Mouse (Mus musculus) liver, embryonic 14.5 days (tissue): ENCODE results near the gene Ndrg4.

Experiments
- CTCF ChIP-seq: IDR thresholded peaks from 2 replicates; pipeline ENCODE4 v1.5.1; 2016; ENCODE audit warnings: antibody characterized with exemption, low read depth, control low read depth
- EP300 ChIP-seq: IDR thresholded peaks from 2 replicates; pipeline ENCODE4 v1.6.1; 2016; ENCODE audit warnings: antibody characterized with exemption, low read depth

DNA sequence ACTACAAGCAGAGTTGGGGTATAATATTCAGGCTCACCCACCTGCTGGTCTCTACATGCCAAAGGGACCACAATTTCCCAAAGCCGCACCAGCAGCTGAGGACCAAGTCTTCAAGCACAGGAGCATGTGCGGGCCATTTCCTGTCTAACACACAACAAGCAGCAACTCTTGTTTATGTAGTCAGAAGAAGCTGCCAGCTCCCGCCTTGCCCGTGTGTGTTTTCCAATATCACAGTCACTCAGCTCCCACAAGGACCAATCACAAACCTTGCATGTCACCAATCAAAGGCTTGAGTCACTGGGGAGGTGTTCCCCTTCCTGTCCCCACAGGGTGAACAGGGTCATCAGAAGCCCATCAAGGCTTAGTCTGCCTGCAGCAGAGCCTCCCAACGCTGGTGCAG lies 23.4 kb upstream of the Ndrg4 start:
- TF ChIP-seq CTCF (no peak), EP300 (no peak)
